Mouse (Mus musculus) lung, postnatal 0 days (tissue): ENCODE data around the gene Cplane1. TPM values are rescaled to one million over a fixed set of nuclear protein-coding genes. Genes with fewer than 3 reads are reported as not detected.
A peak's percentile ranks its signal among the peaks of the same experiment; 100 is the strongest.

Experiments
- ATAC-seq: fragments of 200-750 bp; cut with Nextera tagmentation; 2 replicates; pipeline ENCODE4 v1.8.0; 2017; ENCODE audit warnings: moderate library complexity
- DNase-seq: peaks from one replicate; pipeline ENCODE4 v3.0.0-alpha.2; 2016; ENCODE audit warnings: low spot score
- H3K27ac ChIP-seq: fragments of 300-500 bp; sonication (generic); 2 replicates; pipeline ENCODE4 v1.5.1; 2014; ENCODE audit warnings: antibody characterized with exemption, mild to moderate bottlenecking, low read length, mixed read lengths
- H3K27me3 ChIP-seq: fragments of 300-500 bp; sonication (generic); replicated peaks from 2 replicates; pipeline ENCODE4 v1.6.1; 2014; ENCODE audit warnings: low read length, mixed read lengths; ENCODE audit not compliant: insufficient read depth
- H3K36me3 ChIP-seq: fragments of 300-500 bp; sonication (generic); 2 replicates; pipeline ENCODE4 v1.6.1; 2014; ENCODE audit warnings: low read length, mixed read lengths; ENCODE audit not compliant: insufficient read depth
- H3K4me1 ChIP-seq: fragments of 300-500 bp; sonication (generic); 2 replicates; pipeline ENCODE4 v1.6.1; 2014; ENCODE audit warnings: antibody characterized with exemption, low read depth, low read length, mixed read lengths; ENCODE audit not compliant: insufficient read depth
- H3K4me2 ChIP-seq: fragments of 300-500 bp; sonication (generic); replicated peaks from 2 replicates; pipeline ENCODE4 v1.6.1; 2014; ENCODE audit warnings: low read depth, mild to moderate bottlenecking, low read length, moderate library complexity, mixed read lengths
- H3K4me3 ChIP-seq: fragments of 300-500 bp; sonication (generic); 2 replicates; pipeline ENCODE4 v1.5.1; 2014; ENCODE audit warnings: low read depth, low read length
- H3K9ac ChIP-seq: fragments of 300-500 bp; sonication (generic); replicated peaks from 2 replicates; pipeline ENCODE4 v1.6.1; 2014; ENCODE audit warnings: low read depth, mild to moderate bottlenecking
- H3K9me3 ChIP-seq: fragments of 300-500 bp; sonication (generic); 2 replicates; pipeline ENCODE4 v1.6.1; 2016; ENCODE audit warnings: low read length, mixed read lengths
- CTCF ChIP-seq: IDR thresholded peaks from 2 replicates; pipeline ENCODE4 v1.5.1; 2016; ENCODE audit warnings: antibody characterized with exemption, mild to moderate bottlenecking
- EP300 ChIP-seq: IDR thresholded peaks from 2 replicates; pipeline ENCODE4 v1.6.1; 2016; ENCODE audit warnings: antibody characterized with exemption, mild to moderate bottlenecking, control low read depth
- WGBS: fragments of 180-500 bp; shearing (Covaris S2); extraction: QIAGEN DNeasy Blood & Tissue Kit; methylation state at CpG from one replicate; pipeline ENCODE4 v1.1.7; 2014; 5-methylcytosine and 5-hydroxymethylcytosine counted together
- polyA plus RNA-seq: library from polyadenylated mRNA; unstranded; fragments of >200 nt; fragmentation: Nextera tagmentation; extraction: Ambion mirVana; gene quantifications from 2 replicates; pipeline ENCODE4 v1.2.1, GENCODE M21; 2015

Gene Cplane1
- polyA plus RNA-seq, 1 experiment from 2014 or later = 3.8 TPM

DNA sequence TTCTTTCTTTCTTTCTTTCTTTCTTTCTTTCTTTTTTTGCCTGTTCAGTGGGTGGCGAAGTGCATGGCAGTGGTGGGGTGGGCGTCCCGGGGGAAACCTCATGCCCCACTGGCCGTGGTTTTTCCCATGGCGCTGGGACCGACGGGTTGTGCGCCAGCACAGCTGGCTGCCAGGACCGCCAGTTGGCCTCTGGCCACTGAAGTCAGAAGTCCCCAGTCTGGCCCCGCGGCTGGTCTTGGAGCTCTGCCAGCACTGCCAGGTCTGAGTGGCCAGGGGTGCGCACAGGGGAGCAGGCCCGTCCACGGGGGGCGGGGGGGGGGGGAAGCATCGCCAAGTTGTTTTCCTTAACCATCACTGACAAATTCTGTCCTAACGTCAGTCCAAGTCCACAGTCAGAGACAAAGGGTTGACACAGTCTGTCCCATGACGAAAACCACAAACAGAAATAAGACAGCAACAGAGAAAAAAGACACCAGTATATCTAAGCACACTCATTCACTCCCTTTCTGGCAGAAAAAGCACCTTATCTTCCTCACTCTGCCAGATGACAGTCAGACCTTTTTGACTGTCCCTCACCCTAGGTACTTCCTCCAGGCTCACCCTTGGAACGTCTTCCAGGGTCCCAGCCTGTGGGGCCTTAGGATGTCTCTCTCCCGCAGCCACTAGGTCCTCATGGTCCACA is 111.2 kb downstream of the Cplane1 start:
- ATAC-seq (peak; percentile 81), DNase-seq (peak; percentile 64)
- H3K9me3 ChIP-seq = no peaks in the 10 kb centered on the region
- H3K27ac ChIP-seq = no peak overlapping the region
- H3K4me3 ChIP-seq = peak overlapping the region; percentile 43
- no peaks in the 10 kb centered on the region for H3K27me3 ChIP-seq
- H3K9ac ChIP-seq = no peak overlapping the region
- TF ChIP-seq EP300 (no peak), CTCF (no peak)
- WGBS = 41% methylated on average over 18 of the region's 20 CpGs
- no peaks in the 10 kb centered on the region for H3K36me3 ChIP-seq
- H3K4me2 ChIP-seq = peak overlapping the region; percentile 69
- H3K4me1 ChIP-seq = no peaks in the 10 kb centered on the region

DNA sequence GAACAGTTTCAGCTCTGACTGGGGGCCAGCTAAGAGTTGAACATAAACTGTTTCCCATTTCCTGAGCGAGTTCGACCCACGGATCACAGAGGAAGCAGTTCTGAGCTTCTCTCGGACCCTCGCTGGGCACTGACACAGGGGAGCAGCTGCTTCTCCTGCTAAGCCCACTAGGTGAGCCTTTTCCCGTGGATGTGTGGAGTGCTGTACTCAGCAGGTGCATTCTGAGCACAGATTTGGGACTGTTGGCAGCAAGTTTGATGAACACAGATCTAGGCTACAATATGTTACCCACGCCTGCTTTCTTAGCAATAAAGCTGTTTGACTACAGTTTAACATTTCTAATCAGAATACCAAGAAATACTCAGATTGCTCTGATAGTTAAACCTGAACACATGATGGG is 112.8 kb downstream of the Cplane1 start:
- 56% methylated on average over 7 of the region's 7 CpGs for WGBS
- H3K9me3 ChIP-seq = no peaks in the 10 kb centered on the region
- ATAC-seq (no peak), DNase-seq (no peak)
- H3K9ac ChIP-seq = no peak overlapping the region
- H3K4me1 ChIP-seq = no peaks in the 10 kb centered on the region
- TF ChIP-seq CTCF (no peak), EP300 (no peak)
- H3K27ac ChIP-seq = no peak overlapping the region
- H3K36me3 ChIP-seq = no peaks in the 10 kb centered on the region
- H3K27me3 ChIP-seq = no peaks in the 10 kb centered on the region
- H3K4me3 ChIP-seq = no peak overlapping the region
- H3K4me2 ChIP-seq = no peak overlapping the region

DNA sequence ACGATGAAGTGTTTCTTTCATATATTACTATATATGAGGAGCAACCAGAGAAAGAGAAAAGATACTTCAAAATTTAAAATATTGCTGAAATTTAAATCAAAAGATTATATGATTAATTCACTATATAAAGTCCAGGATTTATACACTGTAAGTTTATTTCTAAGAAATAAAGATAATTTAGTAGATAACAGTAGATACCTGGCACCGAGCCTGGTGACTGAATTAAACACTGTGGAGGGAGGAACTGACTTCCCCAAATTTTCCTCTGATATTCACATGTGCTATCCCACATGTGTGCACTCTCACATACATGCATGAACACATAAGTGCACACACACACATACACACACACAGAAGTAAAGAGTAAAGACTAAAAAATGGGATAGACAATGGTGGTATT is 113.2 kb downstream of the Cplane1 start:
- TF ChIP-seq CTCF (no peak), EP300 (no peak)
- Histone ChIP-seq H3K36me3 (no peaks in the 10 kb centered on the region), H3K4me3 (no peak overlapping the region), H3K9ac (no peak overlapping the region), H3K27me3 (no peaks in the 10 kb centered on the region), H3K27ac (no peak overlapping the region), H3K9me3 (no peaks in the 10 kb centered on the region), H3K4me1 (no peaks in the 10 kb centered on the region), H3K4me2 (no peak overlapping the region)
- no peak for ATAC-seq
- 59% methylated on average over 2 of the region's 2 CpGs for WGBS
- DNase-seq = no peak

DNA sequence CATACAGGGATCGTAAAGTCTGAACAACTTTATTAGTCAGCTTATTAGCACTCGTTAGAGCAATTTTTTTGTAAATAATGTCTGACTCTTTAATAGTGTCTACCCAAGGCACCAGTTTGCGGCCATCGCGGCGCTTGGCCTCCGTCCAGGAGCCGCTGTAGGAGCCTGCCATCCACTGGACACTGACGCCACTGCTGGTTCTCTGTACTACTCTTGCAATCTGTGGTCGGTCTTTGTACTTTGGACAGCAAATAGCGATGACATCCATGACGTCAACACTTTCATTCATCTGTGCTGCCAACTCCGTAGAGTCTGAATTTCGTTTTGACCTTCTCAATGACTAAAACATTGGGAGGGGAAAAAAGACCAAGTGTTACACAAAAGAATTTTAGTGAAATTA is 122.3 kb downstream of the Cplane1 start:
- no peak overlapping the region for H3K9ac ChIP-seq
- H3K4me1 ChIP-seq = no peaks in the 10 kb centered on the region
- peaks cover 44% of the 10 kb centered on the region for H3K36me3 ChIP-seq
- no peak overlapping the region for H3K27ac ChIP-seq
- no peaks in the 10 kb centered on the region for H3K9me3 ChIP-seq
- no peak for DNase-seq
- ATAC-seq = 0 out of 2 replicates have a peak, but pooled peaks have one; percentile 23
- TF ChIP-seq CTCF (no peak), EP300 (no peak)
- WGBS = 85% methylated on average over 14 of the region's 14 CpGs
- no peak overlapping the region for H3K4me3 ChIP-seq
- no peak overlapping the region for H3K4me2 ChIP-seq
- H3K27me3 ChIP-seq = no peaks in the 10 kb centered on the region

DNA sequence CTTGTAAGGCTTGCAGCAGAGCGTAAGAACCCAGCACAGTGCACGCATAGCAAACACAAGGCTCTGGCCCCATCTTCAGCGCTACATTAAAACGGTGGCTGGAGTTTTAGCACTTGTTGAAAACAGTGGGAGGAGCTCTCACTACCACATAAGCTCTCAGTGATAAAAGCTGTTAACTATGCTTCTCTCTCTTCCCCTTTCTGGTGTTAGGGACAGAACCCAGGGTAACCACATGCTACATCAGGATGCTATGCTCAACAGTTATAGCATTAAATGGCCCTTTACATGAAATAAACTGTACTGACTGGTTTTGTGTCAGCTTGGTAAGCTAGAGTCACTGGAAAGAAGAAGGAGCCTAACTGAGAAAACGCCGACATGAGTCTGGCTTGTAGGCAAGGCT is 125.2 kb downstream of the Cplane1 start:
- no peaks in the 10 kb centered on the region for H3K27me3 ChIP-seq
- peaks cover 57% of the 10 kb centered on the region for H3K36me3 ChIP-seq
- no peak overlapping the region for H3K4me3 ChIP-seq
- no peak for DNase-seq
- no peak overlapping the region for H3K9ac ChIP-seq
- no peak for TF ChIP-seq EP300
- no peak for TF ChIP-seq CTCF
- H3K4me1 ChIP-seq = no peaks in the 10 kb centered on the region
- H3K9me3 ChIP-seq = no peaks in the 10 kb centered on the region
- WGBS = 93% methylated on average over 6 of the region's 6 CpGs
- H3K27ac ChIP-seq = no peak overlapping the region
- no peak for ATAC-seq
- no peak overlapping the region for H3K4me2 ChIP-seq

DNA sequence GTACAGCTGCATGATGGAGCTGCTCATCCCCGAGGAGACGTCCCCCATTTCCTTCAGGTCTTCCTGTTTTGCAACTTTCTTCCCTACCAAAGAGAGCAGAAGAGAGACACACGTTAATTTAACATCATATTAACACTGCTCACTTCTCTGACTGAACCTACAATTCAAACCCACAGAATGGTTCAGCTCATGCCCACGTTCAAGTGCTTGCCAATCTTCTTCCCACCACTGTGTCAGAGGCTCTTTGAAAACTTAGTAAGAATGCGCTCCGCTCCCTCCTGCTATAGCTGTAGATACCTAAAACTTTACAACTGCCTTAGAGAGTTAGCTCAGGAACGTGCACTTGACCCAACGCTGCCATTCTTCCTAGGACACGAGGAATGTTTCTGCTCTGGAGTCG is 134.0 kb downstream of the Cplane1 start:
- H3K36me3 ChIP-seq = peaks cover 29% of the 10 kb centered on the region
- no peak overlapping the region for H3K9ac ChIP-seq
- 84% methylated on average over 10 of the region's 10 CpGs for WGBS
- no peak overlapping the region for H3K4me2 ChIP-seq
- no peaks in the 10 kb centered on the region for H3K4me1 ChIP-seq
- H3K9me3 ChIP-seq = no peaks in the 10 kb centered on the region
- no peak for DNase-seq
- H3K27ac ChIP-seq = no peak overlapping the region
- no peak overlapping the region for H3K4me3 ChIP-seq
- TF ChIP-seq CTCF (no peak), EP300 (no peak)
- ATAC-seq = no peak
- no peaks in the 10 kb centered on the region for H3K27me3 ChIP-seq
